17 mouse cellular contexts compared by ENCODE assay signal in genomic region chr11:46398933-46399383, GRCm38 (mm10). TPM values are rescaled to one million over a fixed set of nuclear protein-coding genes. Genes with fewer than 3 reads are reported as not detected.
A peak's percentile ranks its signal among the peaks of the same experiment; 100 is the strongest.
DNase-seq lines count a peak whose midpoint lies in the region; ATAC-seq and TF ChIP-seq lines count a peak whose summit lies in the region.
"Had no signal": no experiment of that assay in that cellular context is flagged by ENCODE, and none has a peak within 500 bp of the region (broad histone marks: within the 10 kb centered on the region; RNA-seq: fewer than 3 reads in every experiment).

No protein-coding gene starts in this region.

- TF ChIP-seq POLR2A in lung, adult 2 months (IDR thresholded peaks at IDR 0.05; ENCODE audit: borderline replicate concordance, extremely low read depth, low read depth, low read length) = no peak
- TF ChIP-seq POLR2A in brain, embryonic 14.5 days (IDR thresholded peaks at IDR 0.05; ENCODE audit: borderline replicate concordance, extremely low read depth, insufficient read depth, insufficient read length, poor library complexity, severe bottlenecking) = no peak

- DNase-seq in lung, postnatal 36 days = peak; percentile 10
- no peak for DNase-seq in lung, adult 2 months
- DNase-seq in brain, embryonic 14.5 days (ENCODE audit: low read depth) = peak; percentile 31
- peak; percentile 90 for DNase-seq in naive thymus-derived CD4-positive, alpha-beta T cell, adult 2 months (ENCODE audit: low read depth)
- DNase-seq in thymus, postnatal 14 days = peak; percentile 61
- DNase-seq in c-Kit-positive CD71-positive TER-119-positive erythroid progenitor cells, embryonic 14.5 days (ENCODE audit: low spot score) = no peak
- DNase-seq in left cerebral cortex, adult 9 months (ENCODE audit: low spot score in 2 of 2) = no peak
- DNase-seq: cerebellum, postnatal 10 days; kidney, adult 9 months; retina, postnatal 1 day had no signal

- H3K4me3 ChIP-seq in lung, adult 2 months (replicated peaks; ENCODE audit: extremely low read depth, low read depth, low read length) = no peak overlapping the region
- H3K4me3 ChIP-seq: embryonic facial prominence, embryonic 15.5 days; hindbrain, embryonic 10.5 days; layer of hippocampus, adult 2 months; limb, embryonic 12.5 days had no signal

- 59% methylated on average over 5 of the region's 5 CpGs for WGBS in lung, adult 2 months

- no peak for ATAC-seq in erythroblast, adult 5-6 weeks (replicated peaks; ENCODE audit: low FRiP score, poor library complexity, severe bottlenecking)
- ATAC-seq: lung, postnatal 0 days had no signal

- TF ChIP-seq CTCF in lung, adult 2 months (IDR thresholded peaks at IDR 0.05; ENCODE audit: insufficient read depth, low read length) = no peak
- no peak for TF ChIP-seq CTCF in brain, embryonic 14.5 days (IDR thresholded peaks at IDR 0.05; ENCODE audit: borderline replicate concordance, extremely low read depth, insufficient read depth, insufficient read length)

- no peaks in the 10 kb centered on the region for H3K4me1 ChIP-seq in lung, adult 2 months (ENCODE audit: control insufficient read depth, insufficient read depth, low read length)
- H3K4me1 ChIP-seq: embryonic facial prominence, embryonic 15.5 days; limb, embryonic 12.5 days had no signal

RNA-seq across cellular contexts. Expression of gene Fam71b, which starts 2.6 kb away (rescaled TPM):
- 0.14 and 0.41 TPM in 2 replicates for polyA plus RNA-seq in lung, adult 2 months (2012; rRNA removed)
- polyA plus RNA-seq in brain, embryonic 14.5 days (2012; rRNA removed) = not detected in 2 replicates
- total RNA-seq in erythroblast, adult 5-6 weeks (2015; ENCODE audit: low replicate concordance) = not detected in 2 replicates
- not detected in 2 replicates for total RNA-seq in erythroblast, adult 5-6 weeks (2017; ENCODE audit: low replicate concordance)
- total RNA-seq: layer of hippocampus, adult 2 months had no signal
- polyA plus RNA-seq: embryonic facial prominence, embryonic 15.5 days; hindbrain, embryonic 10.5 days; limb, embryonic 12.5 days; lung, postnatal 0 days had no signal

RNA-seq across cellular contexts. Expression of gene Itk, which starts 9.6 kb away (rescaled TPM):
- polyA plus RNA-seq in lung, adult 2 months (2012; rRNA removed) = 1.4 and 1.7 TPM in 2 replicates
- 0.04 and 0.05 TPM in 2 replicates for polyA plus RNA-seq in brain, embryonic 14.5 days (2012; rRNA removed)
- not detected in 2 replicates for total RNA-seq in erythroblast, adult 5-6 weeks (2015; ENCODE audit: low replicate concordance)
- 0.56 and 1.5 TPM in 2 replicates for total RNA-seq in erythroblast, adult 5-6 weeks (2017; ENCODE audit: low replicate concordance)
- polyA plus RNA-seq: heart, embryonic 11.5 days; hindbrain, embryonic 10.5 days; limb, embryonic 12.5 days had no signal

RNA-seq across cellular contexts. Expression of gene Med7, which starts 37.8 kb away (rescaled TPM):
- polyA plus RNA-seq in lung, adult 2 months (2012; rRNA removed) = 12.0 and 14.5 TPM in 2 replicates
- polyA plus RNA-seq in brain, embryonic 14.5 days (2012; rRNA removed) = 37.1 and 45.2 TPM in 2 replicates
- 62.1 and 110 TPM in 2 replicates for total RNA-seq in erythroblast, adult 5-6 weeks (2015; ENCODE audit: low replicate concordance)
- 35.3 and 40.0 TPM in 2 replicates for total RNA-seq in erythroblast, adult 5-6 weeks (2017; ENCODE audit: low replicate concordance)

RNA-seq across cellular contexts. Expression of gene Havcr2, which starts 55.8 kb away (rescaled TPM):
- 1.7 and 1.8 TPM in 2 replicates for polyA plus RNA-seq in lung, adult 2 months (2012; rRNA removed)
- 0.10 and 0.19 TPM in 2 replicates for polyA plus RNA-seq in brain, embryonic 14.5 days (2012; rRNA removed)
- 0.19 and 1.5 TPM in 2 replicates for total RNA-seq in erythroblast, adult 5-6 weeks (2015; ENCODE audit: low replicate concordance)
- total RNA-seq in erythroblast, adult 5-6 weeks (2017; ENCODE audit: low replicate concordance) = 1.8 and 3.5 TPM in 2 replicates
- polyA plus RNA-seq: limb, embryonic 12.5 days had no signal

Comparison
In these comparisons a context has a peak if more than half of its experiments do, and no peak if none do; other contexts are left out.
1. DNase-seq: peak in lung, postnatal 36 days (single experiment), brain, embryonic 14.5 days (single experiment), naive thymus-derived CD4-positive, alpha-beta T cell, adult 2 months (single experiment) and thymus, postnatal 14 days (single experiment); none in lung, adult 2 months (single experiment), c-Kit-positive CD71-positive TER-119-positive erythroid progenitor cells, embryonic 14.5 days (single experiment) and left cerebral cortex, adult 9 months (0 of 2).